Mouse (Mus musculus) CH12.LX (cell line): Measurements from ENCODE around the gene Pla2g2e.
"Not testable (repeated sequence)": the region's sequence is repeated elsewhere in the genome, so short reads cannot be mapped to it uniquely, and the experiment has no call there.

Experiments used
- MAFK ChIP-seq: IDR thresholded peaks from 2 replicates; pipeline ENCODE4 v1.6.1; 2011; ENCODE audit warnings: low read length, improper control_type of control experiment; ENCODE audit not compliant: insufficient replicate concordance
- MAX ChIP-seq: IDR thresholded peaks from 2 replicates; pipeline ENCODE4 v1.6.1; 2011; ENCODE audit warnings: low read length, improper control_type of control experiment
- POLR2A ChIP-seq: IDR thresholded peaks from 2 replicates; pipeline ENCODE4 v1.6.1; 2011; ENCODE audit warnings: low read depth, mild to moderate bottlenecking, improper control_type of control experiment, low read length
- POLR2AphosphoS2 ChIP-seq: IDR thresholded peaks from 2 replicates; pipeline ENCODE4 v1.6.1; 2011; ENCODE audit warnings: low read depth, low read length, improper control_type of control experiment

GRCm38 (mm10) chr4:138875275-138875674 lies 2.5 kb upstream of the Pla2g2e start:
- not testable (repeated sequence) for TF ChIP-seq MAFK, POLR2A, MAX, POLR2AphosphoS2
